Mouse (Mus musculus) embryonic facial prominence, embryonic 12.5 days (tissue): ENCODE measurements around the gene Ak9. TPM values are rescaled to one million over a fixed set of nuclear protein-coding genes. Genes with fewer than 3 reads are reported as not detected.
"Not testable (repeated sequence)": the region's sequence is repeated elsewhere in the genome, so short reads cannot be mapped to it uniquely, and the experiment has no call there.

Source experiments
- ATAC-seq: fragments of 200-750 bp; cut with Nextera tagmentation; 2 replicates; pipeline ENCODE4 v1.8.0; 2017; ENCODE audit not compliant: insufficient number of reproducible peaks, insufficient read depth, low FRiP score, low TSS enrichment
- H3K27ac ChIP-seq: fragments of 300-500 bp; sonication (generic); 2 replicates; pipeline ENCODE4 v1.5.1; 2016; ENCODE audit warnings: mild to moderate bottlenecking
- H3K27me3 ChIP-seq: fragments of 300-500 bp; sonication (generic); 2 replicates; pipeline ENCODE4 v1.6.1; 2016; ENCODE audit warnings: mild to moderate bottlenecking, moderate library complexity
- H3K36me3 ChIP-seq: fragments of 300-500 bp; sonication (generic); 2 replicates; pipeline ENCODE4 v1.6.1; 2016; ENCODE audit warnings: mild to moderate bottlenecking
- H3K4me1 ChIP-seq: fragments of 300-500 bp; sonication (generic); 2 replicates; pipeline ENCODE4 v1.6.1; 2016
- H3K4me2 ChIP-seq: fragments of 300-500 bp; sonication (generic); replicated peaks from 2 replicates; pipeline ENCODE4 v1.6.1; 2016; ENCODE audit warnings: mild to moderate bottlenecking, moderate library complexity
- H3K4me3 ChIP-seq: fragments of 300-500 bp; sonication (generic); 2 replicates; pipeline ENCODE4 v1.5.1; 2016; ENCODE audit warnings: mild to moderate bottlenecking
- H3K9ac ChIP-seq: fragments of 300-500 bp; sonication (generic); 2 replicates; pipeline ENCODE4 v1.6.1; 2016; ENCODE audit warnings: mild to moderate bottlenecking, moderate library complexity
- H3K9me3 ChIP-seq: fragments of 300-500 bp; sonication (generic); 2 replicates; pipeline ENCODE4 v1.6.1; 2016; ENCODE audit warnings: mild to moderate bottlenecking, moderate library complexity
- WGBS: fragments of 180-500 bp; shearing (Covaris S2); methylation state at CpG from one replicate; pipeline ENCODE4 v1.1.7; 2016; 5-methylcytosine and 5-hydroxymethylcytosine counted together
- polyA plus RNA-seq: library from polyadenylated mRNA; unstranded; fragments of >200 nt; fragmentation: Nextera tagmentation; extraction: Ambion mirVana; gene quantifications from 2 replicates; pipeline ENCODE4 v1.2.1, GENCODE M21; 2016

Gene Ak9
- polyA plus RNA-seq, 1 experiment from 2014 or later: 0.04 TPM

DNA sequence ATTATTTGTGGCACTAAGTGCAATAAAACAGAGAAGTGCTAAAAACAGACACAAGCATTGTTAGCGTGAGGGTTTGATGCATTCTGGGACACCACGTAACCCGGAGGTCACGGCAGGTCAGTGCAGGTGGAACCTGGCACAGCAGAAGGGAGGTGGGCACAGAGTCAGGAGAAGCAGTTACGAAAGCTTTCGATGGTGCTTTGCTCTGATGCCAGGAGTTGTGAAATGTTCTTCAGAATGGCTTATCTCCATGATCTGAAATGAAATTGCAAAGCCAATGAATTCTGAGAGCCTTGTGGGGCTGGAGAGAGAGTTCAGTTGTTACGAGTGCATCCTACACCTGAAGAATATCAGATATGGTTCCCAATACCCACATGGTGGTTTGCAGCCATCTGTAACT, 37.6 kb downstream of the Ak9 start:
- no peak for ATAC-seq
- 86% methylated on average over 7 of the region's 7 CpGs for WGBS
- H3K4me2 ChIP-seq: no peak overlapping the region
- no peak overlapping the region for H3K27ac ChIP-seq
- H3K27me3 ChIP-seq: no peaks in the 10 kb centered on the region
- H3K9ac ChIP-seq: no peak overlapping the region
- H3K9me3 ChIP-seq: no peaks in the 10 kb centered on the region
- H3K36me3 ChIP-seq: no peaks in the 10 kb centered on the region
- no peaks in the 10 kb centered on the region for H3K4me1 ChIP-seq
- H3K4me3 ChIP-seq: no peak overlapping the region

DNA sequence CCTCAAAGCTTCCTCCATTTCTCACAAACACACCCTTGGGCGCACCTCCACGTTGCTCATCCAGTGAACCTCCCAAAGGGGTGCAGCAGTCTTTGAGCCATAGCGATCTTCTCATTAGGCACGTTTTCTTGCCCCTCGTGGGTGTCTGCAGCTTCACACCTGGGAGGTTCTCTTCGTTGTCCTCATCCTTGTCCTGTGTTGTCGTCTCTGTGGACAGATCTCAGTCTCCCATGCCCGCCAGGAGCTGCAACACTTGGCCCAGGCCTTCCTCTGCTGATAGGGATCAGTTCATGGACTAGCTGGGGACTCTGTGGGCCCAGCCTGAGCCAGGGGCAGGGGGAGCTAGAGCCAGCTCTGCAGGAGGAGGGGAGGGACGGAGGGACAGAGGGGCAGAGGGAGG, 61.3 kb downstream of the Ak9 start:
- Histone ChIP-seq H3K4me1 (no peaks in the 10 kb centered on the region), H3K27ac (no peak overlapping the region), H3K4me3 (no peak overlapping the region), H3K36me3 (no peaks in the 10 kb centered on the region), H3K4me2 (no peak overlapping the region), H3K9me3 (no peaks in the 10 kb centered on the region), H3K9ac (no peak overlapping the region), H3K27me3 (no peaks in the 10 kb centered on the region)
- no peak for ATAC-seq
- 87% methylated on average over 9 of the region's 9 CpGs for WGBS

DNA sequence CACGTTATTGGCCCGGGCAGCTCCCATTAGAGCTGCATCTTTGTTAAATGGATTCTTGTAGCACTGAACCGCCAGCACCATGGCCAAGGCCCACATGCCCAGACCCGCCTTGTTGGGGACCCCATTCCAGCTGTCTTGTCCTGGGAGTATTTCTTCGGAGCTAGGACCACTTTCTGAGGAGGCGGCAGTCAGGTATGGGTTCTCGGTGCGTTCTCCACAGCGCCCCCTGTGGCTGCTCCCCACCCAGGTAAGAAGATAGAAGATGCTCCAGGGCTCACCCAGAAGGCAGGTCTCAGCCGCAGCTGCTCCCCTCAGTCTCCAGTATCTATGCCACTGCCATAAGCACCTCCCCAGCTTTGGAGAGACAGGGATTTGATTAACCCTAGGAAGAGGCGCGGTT, 76.7 kb downstream of the Ak9 start:
- Histone ChIP-seq H3K27ac (no peak overlapping the region), H3K4me2 (no peak overlapping the region), H3K27me3 (no peaks in the 10 kb centered on the region), H3K9me3 (no peaks in the 10 kb centered on the region), H3K4me1 (no peaks in the 10 kb centered on the region), H3K36me3 (no peaks in the 10 kb centered on the region), H3K9ac (no peak overlapping the region), H3K4me3 (no peak overlapping the region)
- ATAC-seq: no peak
- 70% methylated on average over 12 of the region's 12 CpGs for WGBS

DNA sequence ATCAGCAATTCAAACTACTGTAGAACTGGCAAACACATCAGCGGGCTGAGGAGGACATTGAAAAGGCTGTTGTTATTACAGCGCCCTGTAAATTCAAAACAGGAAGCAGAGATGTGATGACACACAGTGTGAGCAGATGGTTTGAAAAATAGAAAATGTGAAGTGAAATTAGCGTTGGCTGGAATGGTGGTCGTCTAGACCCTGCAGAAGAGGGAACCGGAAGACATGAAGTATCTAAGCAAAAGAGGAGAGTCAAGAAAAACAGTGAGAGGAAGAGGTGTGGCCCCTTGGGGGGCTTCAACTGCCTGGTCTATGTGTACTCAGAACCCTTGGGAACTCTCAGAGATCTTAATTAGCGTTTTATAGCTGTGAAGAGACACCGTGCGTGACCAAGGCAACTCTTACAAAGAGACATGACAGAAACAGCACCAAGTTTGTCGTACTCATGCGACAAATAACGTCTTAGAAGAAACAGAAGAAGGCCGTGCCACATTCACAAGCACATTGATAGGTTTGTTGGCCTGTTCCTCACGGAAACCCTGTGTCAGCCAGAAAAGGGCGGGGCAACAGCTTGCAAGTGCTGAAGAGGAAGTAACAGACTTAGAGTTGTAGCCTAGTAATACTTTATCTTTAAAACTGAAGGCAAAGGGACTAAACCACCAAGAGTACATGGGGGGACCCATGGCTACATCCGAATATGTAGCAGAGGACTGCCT, 81.9 kb downstream of the Ak9 start:
- no peak for ATAC-seq
- Histone ChIP-seq H3K36me3 (no peaks in the 10 kb centered on the region), H3K4me2 (no peak overlapping the region), H3K9ac (no peak overlapping the region), H3K27me3 (no peaks in the 10 kb centered on the region), H3K4me1 (no peaks in the 10 kb centered on the region), H3K27ac (no peak overlapping the region), H3K9me3 (no peaks in the 10 kb centered on the region), H3K4me3 (no peak overlapping the region)
- 72% methylated on average over 15 of the region's 15 CpGs for WGBS

DNA sequence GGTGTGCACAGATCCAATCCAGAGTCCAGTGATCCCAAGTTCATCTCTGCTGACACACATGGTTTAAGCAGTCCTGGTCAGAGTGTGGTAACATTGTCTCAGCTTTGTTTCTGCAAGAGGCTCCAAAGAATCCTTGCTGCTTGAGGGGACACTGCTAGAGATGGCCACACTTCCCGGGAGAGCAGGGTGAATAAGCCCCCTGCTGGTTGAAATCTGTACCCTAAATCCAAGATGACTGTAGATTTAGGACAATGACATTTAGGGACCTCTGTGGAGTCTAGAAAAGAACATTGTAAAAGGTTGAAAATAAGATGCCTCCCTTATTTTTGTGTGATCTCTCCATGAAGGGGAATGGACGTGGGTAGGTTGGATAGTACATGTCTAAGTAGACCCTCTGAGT, 89.8 kb downstream of the Ak9 start:
- WGBS: 53% methylated on average over 2 of the region's 2 CpGs
- no peak for ATAC-seq
- Histone ChIP-seq H3K27ac (no peak overlapping the region), H3K9ac (no peak overlapping the region), H3K4me2 (no peak overlapping the region), H3K9me3 (no peaks in the 10 kb centered on the region), H3K36me3 (no peaks in the 10 kb centered on the region), H3K27me3 (no peaks in the 10 kb centered on the region), H3K4me3 (no peak overlapping the region), H3K4me1 (no peaks in the 10 kb centered on the region)

DNA sequence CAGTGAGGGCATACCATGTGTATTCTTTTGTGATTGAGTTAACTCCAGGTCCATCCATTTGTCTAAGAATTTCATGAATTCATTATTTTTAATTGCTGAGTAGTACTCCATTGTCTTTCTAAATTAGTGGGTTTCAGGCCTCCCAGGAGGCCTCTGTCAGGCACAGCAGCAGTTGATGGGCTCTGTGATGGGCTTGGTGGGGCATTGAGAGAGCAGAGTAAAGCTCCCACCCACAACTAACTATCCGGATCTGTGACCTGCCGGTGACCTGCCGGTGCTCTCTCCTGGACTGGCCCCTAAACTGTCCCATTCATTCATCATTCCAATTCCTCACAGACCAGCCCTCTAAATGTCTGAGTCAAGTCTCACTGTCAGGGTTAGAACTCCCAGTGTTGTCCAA, 97.3 kb downstream of the Ak9 start:
- no peaks in the 10 kb centered on the region for H3K4me1 ChIP-seq
- no peaks in the 10 kb centered on the region for H3K27me3 ChIP-seq
- no peak overlapping the region for H3K4me3 ChIP-seq
- H3K36me3 ChIP-seq: no peaks in the 10 kb centered on the region
- no peak overlapping the region for H3K9ac ChIP-seq
- ATAC-seq: no peak
- WGBS: 79% methylated on average over 3 of the region's 3 CpGs
- no peak overlapping the region for H3K4me2 ChIP-seq
- H3K9me3 ChIP-seq: no peaks in the 10 kb centered on the region
- no peak overlapping the region for H3K27ac ChIP-seq

DNA sequence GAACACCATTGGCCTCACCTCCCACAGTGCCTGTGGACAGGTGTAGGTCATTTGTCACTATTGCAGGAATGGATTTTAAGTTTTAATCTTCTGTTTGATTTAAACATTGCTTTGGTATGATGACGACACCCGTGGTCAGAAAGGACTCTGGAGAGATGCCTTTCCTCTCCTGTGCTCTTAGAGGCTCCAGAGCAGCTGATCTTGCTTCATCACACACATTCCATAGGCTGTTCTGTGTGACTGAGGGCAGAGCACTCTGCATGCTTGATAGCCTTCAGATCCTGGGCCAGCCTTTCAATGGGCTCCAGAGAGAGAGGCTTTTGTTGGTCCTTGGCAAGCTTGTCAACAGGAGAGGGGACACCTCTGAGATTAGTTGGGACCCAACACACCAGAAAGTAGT, 99.6 kb downstream of the Ak9 start:
- H3K4me1 ChIP-seq: no peaks in the 10 kb centered on the region
- no peak overlapping the region for H3K27ac ChIP-seq
- H3K27me3 ChIP-seq: no peaks in the 10 kb centered on the region
- no peak for ATAC-seq
- H3K4me2 ChIP-seq: no peak overlapping the region
- no peak overlapping the region for H3K9ac ChIP-seq
- no peaks in the 10 kb centered on the region for H3K9me3 ChIP-seq
- 75% methylated on average over 2 of the region's 2 CpGs for WGBS
- no peaks in the 10 kb centered on the region for H3K36me3 ChIP-seq
- H3K4me3 ChIP-seq: no peak overlapping the region

DNA sequence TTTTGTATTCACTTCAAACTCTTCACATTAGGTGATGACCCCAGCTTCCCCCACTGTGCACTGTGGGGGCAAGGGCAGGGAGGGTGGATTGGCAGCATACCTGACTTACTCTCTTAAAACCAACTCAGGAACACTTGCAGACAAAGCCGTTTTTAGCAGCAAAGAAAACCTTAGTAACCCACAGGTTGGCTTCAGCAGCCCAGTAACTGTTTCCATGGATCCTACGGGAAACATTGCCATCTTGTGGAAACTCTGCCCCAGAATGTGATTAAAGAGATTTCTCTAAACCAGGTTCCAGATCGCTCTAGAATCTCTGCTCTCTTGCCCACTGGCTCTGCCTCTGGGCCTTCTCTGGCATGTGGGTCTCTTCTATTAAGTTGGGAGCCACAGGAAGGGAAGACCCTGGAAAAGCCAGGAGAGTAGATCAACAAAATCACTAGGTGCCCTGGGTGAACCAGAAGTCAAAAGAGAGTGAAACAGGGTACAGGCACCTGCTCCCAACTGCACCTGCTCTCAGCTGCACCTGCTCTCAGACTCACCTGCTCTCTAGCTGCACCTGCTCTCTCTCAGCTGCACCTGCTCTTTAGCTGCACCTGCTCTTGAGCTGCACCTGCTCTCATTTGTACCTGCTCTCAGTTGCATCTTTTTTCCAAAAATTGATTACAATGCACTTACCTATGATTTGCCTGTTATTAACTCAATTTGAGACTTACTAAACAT, 100.3 kb downstream of the Ak9 start:
- H3K4me1 ChIP-seq: no peaks in the 10 kb centered on the region
- H3K36me3 ChIP-seq: no peaks in the 10 kb centered on the region
- no peak for ATAC-seq
- H3K9ac ChIP-seq: no peak overlapping the region
- H3K4me2 ChIP-seq: no peak overlapping the region
- 48% methylated on average over 3 of the region's 3 CpGs for WGBS
- no peaks in the 10 kb centered on the region for H3K27me3 ChIP-seq
- no peak overlapping the region for H3K27ac ChIP-seq
- no peak overlapping the region for H3K4me3 ChIP-seq
- no peaks in the 10 kb centered on the region for H3K9me3 ChIP-seq

DNA sequence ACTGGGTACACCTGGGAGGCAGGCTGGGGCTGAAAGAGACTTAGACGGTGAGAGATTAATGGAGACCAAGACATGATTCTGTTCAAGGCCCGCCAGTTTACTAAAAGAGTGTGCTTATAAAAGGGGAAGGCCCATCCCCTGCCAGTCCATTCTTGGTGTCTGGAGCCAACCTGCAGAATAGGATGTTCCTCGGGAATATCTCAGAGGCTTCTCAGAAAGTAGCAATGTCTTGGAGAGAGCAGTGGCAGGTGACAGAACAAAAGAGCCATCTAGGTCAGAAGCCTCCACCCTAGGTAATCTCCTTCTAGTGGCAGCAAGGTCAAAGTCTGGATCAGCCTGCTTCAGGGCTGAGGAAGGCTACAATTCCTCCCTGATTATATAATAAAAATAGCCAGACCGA, 106.4 kb downstream of the Ak9 start:
- not testable (repeated sequence) for H3K27me3 ChIP-seq, H3K9ac ChIP-seq, H3K9me3 ChIP-seq, H3K4me1 ChIP-seq, ATAC-seq, H3K36me3 ChIP-seq, H3K27ac ChIP-seq, H3K4me2 ChIP-seq, H3K4me3 ChIP-seq
- WGBS: 89% methylated on average over 4 of the region's 4 CpGs

DNA sequence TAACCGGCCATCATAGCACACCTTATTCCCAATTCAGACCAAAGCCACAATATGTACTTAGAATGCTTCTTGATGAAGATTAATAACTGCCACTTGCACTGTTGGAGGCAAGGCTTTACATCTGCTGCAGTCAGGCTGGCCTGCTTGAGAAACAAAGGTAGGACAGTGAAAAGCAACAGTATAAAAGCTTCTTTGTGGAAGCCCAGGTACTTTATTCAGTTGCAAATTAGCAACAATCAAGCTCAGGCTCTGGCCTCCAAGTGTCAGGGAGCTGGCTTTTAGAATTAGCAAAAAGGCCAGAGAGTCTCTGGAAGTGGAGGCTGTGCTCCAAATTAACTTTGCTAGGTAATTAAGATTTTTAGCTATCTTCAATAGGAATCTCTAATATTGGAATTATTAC, 107.0 kb downstream of the Ak9 start:
- not testable (repeated sequence) for H3K27ac ChIP-seq, H3K4me2 ChIP-seq, H3K9ac ChIP-seq, H3K9me3 ChIP-seq, H3K4me3 ChIP-seq, H3K4me1 ChIP-seq, H3K27me3 ChIP-seq, H3K36me3 ChIP-seq, ATAC-seq
- WGBS: 88% methylated on average over 1 of the region's 1 CpGs

DNA sequence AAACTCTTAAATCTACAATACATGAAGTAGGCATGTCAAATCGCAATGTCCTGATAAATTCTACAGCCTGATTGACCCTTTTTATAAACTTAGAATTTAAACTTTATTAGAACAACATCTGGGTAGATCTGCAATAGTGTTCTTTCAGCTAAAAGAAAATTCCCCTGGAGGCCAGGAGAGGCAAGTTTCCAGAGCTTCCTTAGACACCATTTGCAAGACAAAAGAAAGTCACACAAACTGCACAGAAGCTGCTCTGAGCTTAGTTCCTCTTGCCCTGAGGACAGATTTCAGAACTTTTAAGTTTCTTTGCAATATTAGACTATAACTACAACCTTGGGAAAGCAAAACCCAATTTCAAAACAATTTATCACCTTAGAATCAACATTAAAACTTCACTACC, 109.7 kb downstream of the Ak9 start:
- H3K4me2 ChIP-seq, H3K9me3 ChIP-seq, H3K9ac ChIP-seq, H3K27ac ChIP-seq, H3K36me3 ChIP-seq, H3K4me1 ChIP-seq, H3K27me3 ChIP-seq, H3K4me3 ChIP-seq, ATAC-seq: not testable (repeated sequence)
- WGBS: 96% methylated on average over 1 of the region's 1 CpGs

DNA sequence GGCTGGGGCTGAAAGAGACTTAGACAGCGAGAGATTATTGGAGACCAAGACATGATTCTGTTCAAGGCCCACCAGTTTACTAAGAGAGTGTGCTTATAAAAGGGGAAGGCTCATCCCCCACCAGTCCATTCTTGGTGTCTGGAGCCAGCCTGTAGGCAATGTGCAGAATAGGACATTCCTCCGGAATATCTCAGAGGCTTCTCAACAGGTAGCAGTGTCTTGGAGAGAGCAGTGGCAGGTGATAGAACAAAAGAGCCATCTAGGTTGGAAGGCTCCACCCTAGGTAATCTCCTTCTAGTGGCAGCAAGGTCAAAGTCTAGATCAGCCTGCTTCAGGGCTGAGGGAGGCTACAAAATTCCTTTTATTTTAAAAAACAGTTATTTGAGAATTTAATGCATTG, 111.6 kb downstream of the Ak9 start:
- not testable (repeated sequence) for ATAC-seq, H3K4me1 ChIP-seq, H3K27me3 ChIP-seq, H3K9me3 ChIP-seq, H3K4me3 ChIP-seq, H3K27ac ChIP-seq, H3K9ac ChIP-seq, H3K36me3 ChIP-seq, H3K4me2 ChIP-seq
- 88% methylated on average over 2 of the region's 2 CpGs for WGBS
